Mouse (Mus musculus): ENCODE results near the gene Sipa1. TPM values are rescaled to one million over a fixed set of nuclear protein-coding genes. Genes with fewer than 3 reads are reported as not detected.

Sipa1 gene
- polyA plus RNA-seq, 1 experiment from 2014 or later = 28.1 TPM

GRCm38 (mm10) chr19:5601752-5602541 lies 61.6 kb downstream of the Sipa1 start, which contains the start of gene Rnaseh2c:
Gene Rnaseh2c (plus strand): TSS chr19:5601873.
- peak within 1 kb of the TSS; percentile 83 for H3K9ac ChIP-seq
- WGBS = under 1% methylated on average over 64 of the region's 64 CpGs
- peaks cover 42% of the 10 kb centered on the region for H3K36me3 ChIP-seq
- H3K4me2 ChIP-seq = peak within 1 kb of the TSS; percentile 84
- peak within 1 kb of the TSS; percentile 84 for H3K27ac ChIP-seq (ENCODE audit: poor library complexity, severe bottlenecking)
- peaks cover 14% of the 10 kb centered on the region for H3K4me1 ChIP-seq (replicated peaks)
- H3K4me3 ChIP-seq = peak within 1 kb of the TSS; percentile 64
- peaks cover 6% of the 10 kb centered on the region; the same call in 1 of the 2 replicates for H3K27me3 ChIP-seq (replicated peaks)
- no peaks in the 10 kb centered on the region for H3K9me3 ChIP-seq (replicated peaks)
- ATAC-seq (ENCODE audit: insufficient number of reproducible peaks, low FRiP score) = peak; percentile 76

Small RNA genes lying within 50 kb of the gene (microRNA-seq; reads per million reads assigned to microRNA genes)
- gene Mir6987 = not detected

Other genes starting within 250 kb of the Sipa1 start
- gene Drap1, start 238.7 kb downstream of the Sipa1 start, polyA plus RNA-seq (2016; fragmentation: Nextera tagmentation; extraction: Ambion mirVana) = 190 and 194 TPM in 2 replicates
- 38.8 and 39.5 TPM in 2 replicates for gene AI837181, start 238.6 kb downstream of the Sipa1 start, polyA plus RNA-seq (2016; fragmentation: Nextera tagmentation; extraction: Ambion mirVana)
- gene Fosl1, start 216.2 kb downstream of the Sipa1 start, polyA plus RNA-seq (2016; fragmentation: Nextera tagmentation; extraction: Ambion mirVana) = not detected in 2 replicates
- gene Ccdc85b, start 205.8 kb downstream of the Sipa1 start, polyA plus RNA-seq (2016; fragmentation: Nextera tagmentation; extraction: Ambion mirVana) = 10.5 and 13.0 TPM in 2 replicates
- gene Fibp, start 203.1 kb downstream of the Sipa1 start, polyA plus RNA-seq (2016; fragmentation: Nextera tagmentation; extraction: Ambion mirVana) = 81.9 and 85.4 TPM in 2 replicates
- 1.3 and 1.7 TPM in 2 replicates for gene Ctsw, start 195.2 kb downstream of the Sipa1 start, polyA plus RNA-seq (2016; fragmentation: Nextera tagmentation; extraction: Ambion mirVana)
- 70.3 and 70.6 TPM in 2 replicates for gene Efemp2, start 189.8 kb downstream of the Sipa1 start, polyA plus RNA-seq (2016; fragmentation: Nextera tagmentation; extraction: Ambion mirVana)
- 33.2 and 37.6 TPM in 2 replicates for gene Mus81, start 175.3 kb downstream of the Sipa1 start, polyA plus RNA-seq (2016; fragmentation: Nextera tagmentation; extraction: Ambion mirVana)
- 1,913 and 1,997 TPM in 2 replicates for gene Cfl1, start 173.3 kb downstream of the Sipa1 start, polyA plus RNA-seq (2016; fragmentation: Nextera tagmentation; extraction: Ambion mirVana)
- gene 1700020D05Rik, start 159.9 kb downstream of the Sipa1 start, polyA plus RNA-seq (2016; fragmentation: Nextera tagmentation; extraction: Ambion mirVana) = 0.23 and 0.24 TPM in 2 replicates
- gene Snx32, start 153.2 kb downstream of the Sipa1 start, polyA plus RNA-seq (2016; fragmentation: Nextera tagmentation; extraction: Ambion mirVana) = 16.3 and 16.9 TPM in 2 replicates
- not detected in 2 replicates for gene Ovol1, start 103.1 kb downstream of the Sipa1 start, polyA plus RNA-seq (2016; fragmentation: Nextera tagmentation; extraction: Ambion mirVana)
- 2.2 and 2.5 TPM in 2 replicates for gene Ap5b1, start 95.7 kb downstream of the Sipa1 start, polyA plus RNA-seq (2016; fragmentation: Nextera tagmentation; extraction: Ambion mirVana)
- gene Rnaseh2c, start 61.8 kb downstream of the Sipa1 start, polyA plus RNA-seq (2016; fragmentation: Nextera tagmentation; extraction: Ambion mirVana) = 102 and 110 TPM in 2 replicates
- 31.5 and 36.1 TPM in 2 replicates for gene Kat5, start 53.5 kb downstream of the Sipa1 start, polyA plus RNA-seq (2016; fragmentation: Nextera tagmentation; extraction: Ambion mirVana)
- gene Rela, start 26.2 kb downstream of the Sipa1 start, polyA plus RNA-seq (2016; fragmentation: Nextera tagmentation; extraction: Ambion mirVana) = 41.3 and 42.5 TPM in 2 replicates
- 30.6 and 32.8 TPM in 2 replicates for gene Map3k11, start 25.0 kb upstream of the Sipa1 start, polyA plus RNA-seq (2016; fragmentation: Nextera tagmentation; extraction: Ambion mirVana)
- 22.0 and 22.3 TPM in 2 replicates for gene Pcnx3, start 25.2 kb upstream of the Sipa1 start, polyA plus RNA-seq (2016; fragmentation: Nextera tagmentation; extraction: Ambion mirVana)
- 0.17 TPM in 1 of 2 replicates, not detected in the other for gene Kcnk7, start 40.7 kb upstream of the Sipa1 start, polyA plus RNA-seq (2016; fragmentation: Nextera tagmentation; extraction: Ambion mirVana)
- 121 and 123 TPM in 2 replicates for gene Ehbp1l1, start 62.6 kb upstream of the Sipa1 start, polyA plus RNA-seq (2016; fragmentation: Nextera tagmentation; extraction: Ambion mirVana)
- gene Fam89b, start 65.9 kb upstream of the Sipa1 start, polyA plus RNA-seq (2016; fragmentation: Nextera tagmentation; extraction: Ambion mirVana) = 78.9 and 81.3 TPM in 2 replicates
- gene Ltbp3, start 77.2 kb upstream of the Sipa1 start, polyA plus RNA-seq (2016; fragmentation: Nextera tagmentation; extraction: Ambion mirVana) = 24.3 and 27.7 TPM in 2 replicates
- gene Scyl1, start 107.7 kb upstream of the Sipa1 start, polyA plus RNA-seq (2016; fragmentation: Nextera tagmentation; extraction: Ambion mirVana) = 68.1 and 68.9 TPM in 2 replicates
- 33.7 and 34.2 TPM in 2 replicates for gene Frmd8, start 211.6 kb upstream of the Sipa1 start, polyA plus RNA-seq (2016; fragmentation: Nextera tagmentation; extraction: Ambion mirVana)
- 3.5 and 3.9 TPM in 2 replicates for gene Slc25a45, start 214.1 kb upstream of the Sipa1 start, polyA plus RNA-seq (2016; fragmentation: Nextera tagmentation; extraction: Ambion mirVana)
- 1.5 and 1.9 TPM in 2 replicates for gene Tigd3, start 230.4 kb upstream of the Sipa1 start, polyA plus RNA-seq (2016; fragmentation: Nextera tagmentation; extraction: Ambion mirVana)
- gene Dpf2, start 249.3 kb upstream of the Sipa1 start, polyA plus RNA-seq (2016; fragmentation: Nextera tagmentation; extraction: Ambion mirVana) = 111 and 118 TPM in 2 replicates